Mouse (Mus musculus) lung, postnatal 0 days (tissue): ENCODE data around the gene Vamp8.

Experiments used
- CTCF ChIP-seq: IDR thresholded peaks from 2 replicates; pipeline ENCODE4 v1.5.1; 2016; ENCODE audit warnings: antibody characterized with exemption, mild to moderate bottlenecking
- EP300 ChIP-seq: IDR thresholded peaks from 2 replicates; pipeline ENCODE4 v1.6.1; 2016; ENCODE audit warnings: antibody characterized with exemption, mild to moderate bottlenecking, control low read depth

- peak; percentile 21; the same call in 1 of the 2 replicates for TF ChIP-seq CTCF
- TF ChIP-seq EP300, result no peak
These were observed 23.7 kb upstream of the Vamp8 start, which contains the start of gene Ggcx for GRCm38 (mm10) chr6:72414076-72414756.
